In genomic region chr14:73389059-73389458, GRCm38 (mm10) we compare ENCODE assay signal across 9 mouse cellular contexts. TPM values are rescaled to one million over a fixed set of nuclear protein-coding genes. Genes with fewer than 3 reads are reported as not detected.
DNase-seq lines count a peak whose midpoint lies in the region; ATAC-seq lines count a peak whose summit lies in the region.
"Had no signal": no experiment of that assay in that cellular context is flagged by ENCODE, and none has a peak within 500 bp of the region (broad histone marks: within the 10 kb centered on the region; RNA-seq: fewer than 3 reads in every experiment).

No protein-coding gene starts in this region.

- no peak for ATAC-seq in forebrain, embryonic 12.5 days (ENCODE audit: low FRiP score)
- no peak for ATAC-seq in forebrain, embryonic 11.5 days (replicated peaks; ENCODE audit: low FRiP score)
- no peak for ATAC-seq in midbrain, embryonic 11.5 days (ENCODE audit: low FRiP score)
- ATAC-seq in lung, embryonic 16.5 days (ENCODE audit: low read depth) = peak; percentile 61

- H3K36me3 ChIP-seq in forebrain, embryonic 12.5 days (replicated peaks) = no peaks in the 10 kb centered on the region
- H3K36me3 ChIP-seq in forebrain, embryonic 11.5 days (ENCODE audit: control insufficient read depth, insufficient read depth, low read length) = no peaks in the 10 kb centered on the region
- no peaks in the 10 kb centered on the region for H3K36me3 ChIP-seq in midbrain, embryonic 10.5 days
- no peaks in the 10 kb centered on the region for H3K36me3 ChIP-seq in midbrain, embryonic 11.5 days (ENCODE audit: control insufficient read depth, insufficient read depth, low read length)
- H3K36me3 ChIP-seq in lung, embryonic 16.5 days (ENCODE audit: control insufficient read depth, insufficient read depth, low read length) = no peaks in the 10 kb centered on the region

- H3K4me2 ChIP-seq in forebrain, embryonic 12.5 days = no peak overlapping the region
- H3K4me2 ChIP-seq in forebrain, embryonic 11.5 days (ENCODE audit: low read depth, low read length, severe bottlenecking) = no peak overlapping the region
- no peak overlapping the region for H3K4me2 ChIP-seq in midbrain, embryonic 11.5 days
- H3K4me2 ChIP-seq in lung, embryonic 16.5 days (ENCODE audit: low read depth, low read length) = no peak overlapping the region

- no peak overlapping the region for H3K4me3 ChIP-seq in forebrain, embryonic 12.5 days (replicated peaks)
- no peak overlapping the region for H3K4me3 ChIP-seq in forebrain, embryonic 11.5 days (ENCODE audit: low read depth, low read length)
- H3K4me3 ChIP-seq in midbrain, embryonic 10.5 days = no peak overlapping the region
- H3K4me3 ChIP-seq in midbrain, embryonic 11.5 days (ENCODE audit: low read depth, low read length) = no peak overlapping the region
- H3K4me3 ChIP-seq in lung, embryonic 16.5 days (ENCODE audit: low read length) = no peak overlapping the region

- peaks cover 19% of the 10 kb centered on the region for H3K4me1 ChIP-seq in forebrain, embryonic 12.5 days
- no peaks in the 10 kb centered on the region for H3K4me1 ChIP-seq in forebrain, embryonic 11.5 days (replicated peaks; ENCODE audit: control insufficient read depth, insufficient read depth, low read length)
- peaks cover 24% of the 10 kb centered on the region for H3K4me1 ChIP-seq in midbrain, embryonic 10.5 days
- peaks cover 3% of the 10 kb centered on the region; the same call in 1 of the 2 replicates for H3K4me1 ChIP-seq in midbrain, embryonic 11.5 days (ENCODE audit: control insufficient read depth, insufficient read depth, low read length)
- H3K4me1 ChIP-seq in lung, embryonic 16.5 days (replicated peaks; ENCODE audit: control insufficient read depth, insufficient read depth, low read length) = peaks cover 30% of the 10 kb centered on the region

- DNase-seq in forebrain, embryonic 11.5 days (ENCODE audit: low spot score) = no peak
- DNase-seq in midbrain, embryonic 10.5 days (ENCODE audit: low spot score) = no peak
- DNase-seq in midbrain, embryonic 11.5 days (ENCODE audit: low spot score, missing footprints) = no peak
- peak; percentile 88 for DNase-seq in thymus, postnatal 0 days (ENCODE audit: low spot score)
- DNase-seq in right cerebral cortex, postnatal 14 days = no peak
- DNase-seq in gastrocnemius, adult 18-20 months (ENCODE audit: low spot score) = no peak

- H3K9me3 ChIP-seq in forebrain, embryonic 12.5 days = no peaks in the 10 kb centered on the region
- no peaks in the 10 kb centered on the region for H3K9me3 ChIP-seq in forebrain, embryonic 11.5 days (ENCODE audit: control insufficient read depth, low read length)
- H3K9me3 ChIP-seq in midbrain, embryonic 10.5 days (replicated peaks) = no peaks in the 10 kb centered on the region
- H3K9me3 ChIP-seq in midbrain, embryonic 11.5 days (ENCODE audit: control insufficient read depth, low read length) = no peaks in the 10 kb centered on the region
- H3K9me3 ChIP-seq in lung, embryonic 16.5 days (ENCODE audit: control insufficient read depth, low read length) = no peaks in the 10 kb centered on the region

- H3K27ac ChIP-seq in forebrain, embryonic 12.5 days = peak overlapping the region; percentile 50
- H3K27ac ChIP-seq in forebrain, embryonic 11.5 days (ENCODE audit: low read depth, low read length) = no peak overlapping the region
- H3K27ac ChIP-seq in midbrain, embryonic 10.5 days (replicated peaks) = peak overlapping the region; percentile 57; the same call in 1 of the 2 replicates
- no peak overlapping the region for H3K27ac ChIP-seq in midbrain, embryonic 11.5 days (ENCODE audit: low read depth, low read length)
- H3K27ac ChIP-seq in lung, embryonic 16.5 days (ENCODE audit: low read length) = peak overlapping the region; percentile 96

- WGBS in forebrain, embryonic 12.5 days = 28% methylated on average over 7 of the region's 7 CpGs
- 34% methylated on average over 7 of the region's 7 CpGs for WGBS in forebrain, embryonic 11.5 days
- WGBS in midbrain, embryonic 10.5 days = 54% methylated on average over 7 of the region's 7 CpGs
- 54% methylated on average over 7 of the region's 7 CpGs for WGBS in midbrain, embryonic 11.5 days
- 42% methylated on average over 7 of the region's 7 CpGs for WGBS in lung, embryonic 16.5 days

- no peak overlapping the region for H3K9ac ChIP-seq in forebrain, embryonic 12.5 days
- no peak overlapping the region for H3K9ac ChIP-seq in forebrain, embryonic 11.5 days (ENCODE audit: low read length)
- H3K9ac ChIP-seq in midbrain, embryonic 11.5 days (ENCODE audit: low read length) = no peak overlapping the region
- H3K9ac ChIP-seq in lung, embryonic 16.5 days (ENCODE audit: low read length) = no peak overlapping the region

- H3K27me3 ChIP-seq in forebrain, embryonic 12.5 days = peaks cover 11% of the 10 kb centered on the region; the same call in 1 of the 2 replicates
- no peaks in the 10 kb centered on the region for H3K27me3 ChIP-seq in forebrain, embryonic 11.5 days (ENCODE audit: control insufficient read depth, insufficient read depth, low read length)
- H3K27me3 ChIP-seq in midbrain, embryonic 10.5 days (ENCODE audit: low read depth, poor library complexity, severe bottlenecking) = 0 out of 2 replicates have a peak, but pooled peaks cover 5% of the 10 kb centered on the region
- no peaks in the 10 kb centered on the region for H3K27me3 ChIP-seq in midbrain, embryonic 11.5 days (ENCODE audit: control insufficient read depth, insufficient read depth, low read length)
- H3K27me3 ChIP-seq in lung, embryonic 16.5 days (ENCODE audit: control insufficient read depth, insufficient read depth, low read depth, low read length) = no peaks in the 10 kb centered on the region
- H3K27me3 ChIP-seq: CH12.LX had no signal

RNA-seq across cellular contexts. Expression of gene Itm2b, which starts 4.0 kb away (rescaled TPM):
- polyA plus RNA-seq in forebrain, embryonic 12.5 days (2016; fragmentation: Nextera tagmentation; extraction: Ambion mirVana) = 334 and 364 TPM in 2 replicates
- polyA plus RNA-seq in forebrain, embryonic 11.5 days (2014; fragmentation: Nextera tagmentation; extraction: Ambion mirVana) = 270 and 292 TPM in 2 replicates
- 226 and 281 TPM in 2 replicates for polyA plus RNA-seq in midbrain, embryonic 10.5 days (2016; fragmentation: Nextera tagmentation; extraction: Ambion mirVana)
- 325 and 356 TPM in 2 replicates for polyA plus RNA-seq in midbrain, embryonic 11.5 days (2014; fragmentation: Nextera tagmentation; extraction: Ambion mirVana)
- 1,001 and 1,063 TPM in 2 replicates for polyA plus RNA-seq in lung, embryonic 16.5 days (2015; fragmentation: Nextera tagmentation; extraction: Ambion mirVana)
- 1,456 and 1,514 TPM in 2 replicates for polyA plus RNA-seq in thymus, postnatal 0 days (2015; fragmentation: Nextera tagmentation; extraction: Ambion mirVana)
- 100 to 1,000 TPM; 281 to 288 TPM for total RNA-seq in gastrocnemius, adult 18-20 months (2021)

Comparison
In these comparisons a context has a peak if more than half of its experiments do, and no peak if none do; other contexts are left out.
1. H3K27ac ChIP-seq: peak in forebrain, embryonic 12.5 days (single experiment), midbrain, embryonic 10.5 days (single experiment) and lung, embryonic 16.5 days (single experiment); none in forebrain, embryonic 11.5 days (single experiment) and midbrain, embryonic 11.5 days (single experiment).